Comparison of ENCODE assay signal across 8 mouse cellular contexts in genomic region chr10:67097437-67098150, GRCm38 (mm10). TPM values are rescaled to one million over a fixed set of nuclear protein-coding genes. Genes with fewer than 3 reads are reported as not detected.
DNase-seq lines count a peak whose midpoint lies in the region; ATAC-seq lines count a peak whose summit lies in the region.

No protein-coding gene starts in this region.

- H3K36me3 ChIP-seq in heart, embryonic 13.5 days: peaks cover 5% of the 10 kb centered on the region
- no peaks in the 10 kb centered on the region for H3K36me3 ChIP-seq in hindbrain, embryonic 11.5 days (ENCODE audit: control insufficient read depth, insufficient read depth, low read length)
- H3K36me3 ChIP-seq in macrophage (ENCODE audit: inconsistent target): no peaks in the 10 kb centered on the region; the same call in 1 of the 2 replicates

- H3K9me3 ChIP-seq in heart, embryonic 13.5 days: no peaks in the 10 kb centered on the region
- H3K9me3 ChIP-seq in hindbrain, embryonic 11.5 days (ENCODE audit: control insufficient read depth, low read length): no peaks in the 10 kb centered on the region

- peaks cover 91% of the 10 kb centered on the region for H3K79me2 ChIP-seq in macrophage (ENCODE audit: inconsistent target)

- H3K27ac ChIP-seq in heart, embryonic 13.5 days (replicated peaks): peak overlapping the region; percentile 99
- peak overlapping the region; percentile 100; the same call in 1 of the 2 replicates for H3K27ac ChIP-seq in hindbrain, embryonic 11.5 days (ENCODE audit: low read depth, low read length)
- H3K27ac ChIP-seq in macrophage: peak overlapping the region; percentile 73

- peak overlapping the region; percentile 100 for H3K9ac ChIP-seq in heart, embryonic 13.5 days
- H3K9ac ChIP-seq in hindbrain, embryonic 11.5 days (ENCODE audit: low read depth, low read length): peak overlapping the region; percentile 100; the same call in 1 of the 2 replicates

- ATAC-seq in heart, embryonic 13.5 days (ENCODE audit: extremely low read depth, insufficient number of reproducible peaks, low FRiP score, low TSS enrichment): no peak
- ATAC-seq in hindbrain, embryonic 11.5 days (ENCODE audit: low FRiP score): no peak

- H3K4me1 ChIP-seq in heart, embryonic 13.5 days: peaks cover 58% of the 10 kb centered on the region
- peaks cover 2% of the 10 kb centered on the region; the same call in 1 of the 2 replicates for H3K4me1 ChIP-seq in hindbrain, embryonic 11.5 days (replicated peaks; ENCODE audit: control insufficient read depth, insufficient read depth, low read length)

- H3K27me3 ChIP-seq in heart, embryonic 13.5 days (replicated peaks): no peaks in the 10 kb centered on the region
- no peaks in the 10 kb centered on the region for H3K27me3 ChIP-seq in hindbrain, embryonic 11.5 days (ENCODE audit: control insufficient read depth, insufficient read depth, low read length)

- DNase-seq in heart, adult 18-20 months: no peak
- peak; percentile 60 for DNase-seq in R1 (ENCODE audit: low read depth, low spot score)
- DNase-seq in hindbrain, embryonic 11.5 days (ENCODE audit: low spot score): no peak
- DNase-seq in thymus, postnatal 4 days: peak; percentile 32
- DNase-seq in adrenal gland, adult 2 months: no peak
- no peak for DNase-seq in testis, postnatal 10 days (ENCODE audit: low spot score)

- peak overlapping the region; percentile 90 for H3K4me3 ChIP-seq in heart, embryonic 13.5 days
- peak overlapping the region; percentile 96 for H3K4me3 ChIP-seq in hindbrain, embryonic 11.5 days (ENCODE audit: low read depth, low read length)
- H3K4me3 ChIP-seq in macrophage (ENCODE audit: inconsistent target): peak overlapping the region; percentile 74

- 2% methylated on average over 15 of the region's 15 CpGs for WGBS in heart, embryonic 13.5 days
- WGBS in hindbrain, embryonic 11.5 days: under 1% methylated on average over 14 of the region's 15 CpGs
- WGBS in macrophage (ENCODE audit: missing documents): 1% methylated on average over 6 of the region's 15 CpGs

- peak overlapping the region; percentile 76 for H3K4me2 ChIP-seq in heart, embryonic 13.5 days
- peak overlapping the region; percentile 56 for H3K4me2 ChIP-seq in hindbrain, embryonic 11.5 days (replicated peaks; ENCODE audit: low read depth, low read length)

RNA-seq across cellular contexts. Expression of gene Reep3, which starts 0.8 kb away (rescaled TPM):
- 23.2 and 26.4 TPM in 2 replicates for polyA plus RNA-seq in heart, embryonic 13.5 days (2015; fragmentation: Nextera tagmentation; extraction: Ambion mirVana)
- total RNA-seq in heart, adult 18-20 months (2021): 10 to 100 TPM; 16.0 to 19.6 TPM
- polyA plus RNA-seq in hindbrain, embryonic 11.5 days (2014; fragmentation: Nextera tagmentation; extraction: Ambion mirVana): 46.4 and 53.8 TPM in 2 replicates
- 10 to 100 TPM; 18.1 to 90.3 (median 33.9) TPM for total RNA-seq in macrophage (2018; cell fraction: chromatin; rRNA removed)
- 10 to 100 TPM; 62.9 to 87.4 (median 77.2) TPM for total RNA-seq in macrophage (2018; cell fraction: cytosol; rRNA removed)
- total RNA-seq in macrophage (2018; cell fraction: nucleus; rRNA removed): 100 to 1,000 TPM in 2 of 26 experiments, 10 to 100 TPM in 24; 41.7 to 117 (median 67.9) TPM
- polyA plus RNA-seq in macrophage (2018): 58.9 to 66.7 TPM (median 60.5 TPM) in 3 replicates
- 10 to 100 TPM; 42.5 to 44.6 TPM for total RNA-seq in adrenal gland, adult 2 months (2021)
- 7.1 and 8.9 TPM in 2 replicates for polyA plus RNA-seq in adrenal gland, adult 2 months (2012; rRNA removed)

RNA-seq across cellular contexts. Expression of gene Jmjd1c, which starts 1.7 kb away (rescaled TPM):
- polyA plus RNA-seq in heart, embryonic 13.5 days (2015; fragmentation: Nextera tagmentation; extraction: Ambion mirVana): 30.3 and 30.8 TPM in 2 replicates
- total RNA-seq in heart, adult 18-20 months (2021): 10 to 100 TPM; 31.5 to 34.6 TPM
- polyA plus RNA-seq in hindbrain, embryonic 11.5 days (2014; fragmentation: Nextera tagmentation; extraction: Ambion mirVana): 55.0 and 63.8 TPM in 2 replicates
- 1,000 to 10,000 TPM in 2 of 26 experiments, 100 to 1,000 TPM in 24; 381 to 1,338 (median 680) TPM for total RNA-seq in macrophage (2018; cell fraction: chromatin; rRNA removed)
- total RNA-seq in macrophage (2018; cell fraction: cytosol; rRNA removed): 100 to 1,000 TPM in 1 of 26 experiments, 10 to 100 TPM in 25; 43.2 to 105 (median 67.5) TPM
- total RNA-seq in macrophage (2018; cell fraction: nucleus; rRNA removed): 100 to 1,000 TPM; 224 to 573 (median 378) TPM
- 36.4 to 57.7 TPM (median 50.4 TPM) in 3 replicates for polyA plus RNA-seq in macrophage (2018)
- total RNA-seq in adrenal gland, adult 2 months (2021): 10 to 100 TPM; 45.0 to 53.7 TPM
- polyA plus RNA-seq in adrenal gland, adult 2 months (2012; rRNA removed): 15.9 and 18.1 TPM in 2 replicates

Comparison
In these comparisons a context has a peak if more than half of its experiments do, and no peak if none do; other contexts are left out.
1. DNase-seq: peak in R1 (single experiment) and thymus, postnatal 4 days (single experiment); none in heart, adult 18-20 months (0 of 2), hindbrain, embryonic 11.5 days (single experiment), adrenal gland, adult 2 months (single experiment) and testis, postnatal 10 days (single experiment).
2. Peak in every context shown above with its lines, with median percentiles within 50 percentile points of each other: H3K27ac ChIP-seq and H3K4me3 ChIP-seq.